Mouse (Mus musculus) midbrain, embryonic 13.5 days (tissue): ENCODE results near the gene Brinp3. TPM values are rescaled to one million over a fixed set of nuclear protein-coding genes. Genes with fewer than 3 reads are reported as not detected.

Source experiments
- ATAC-seq: fragments of 200-750 bp; cut with Nextera tagmentation; 2 replicates; pipeline ENCODE4 v1.8.0; 2017; ENCODE audit warnings: mild to moderate bottlenecking, moderate TSS enrichment, moderate library complexity
- H3K27ac ChIP-seq: fragments of 300-500 bp; sonication (generic); 2 replicates; pipeline ENCODE4 v1.5.1; 2015; ENCODE audit warnings: inconsistent platforms, mild to moderate bottlenecking, moderate library complexity
- H3K27me3 ChIP-seq: fragments of 300-500 bp; sonication (generic); 2 replicates; pipeline ENCODE4 v1.6.1; 2015; ENCODE audit warnings: mild to moderate bottlenecking, inconsistent platforms
- H3K36me3 ChIP-seq: fragments of 300-500 bp; sonication (generic); 2 replicates; pipeline ENCODE4 v1.6.1; 2015; ENCODE audit warnings: mild to moderate bottlenecking, inconsistent platforms
- H3K4me1 ChIP-seq: fragments of 300-500 bp; sonication (generic); replicated peaks from 2 replicates; pipeline ENCODE4 v1.6.1; 2015; ENCODE audit warnings: inconsistent platforms
- H3K4me2 ChIP-seq: fragments of 300-500 bp; sonication (generic); replicated peaks from 2 replicates; pipeline ENCODE4 v1.6.1; 2015; ENCODE audit warnings: moderate library complexity, mild to moderate bottlenecking, inconsistent platforms
- H3K4me3 ChIP-seq: fragments of 300-500 bp; sonication (generic); replicated peaks from 2 replicates; pipeline ENCODE4 v1.5.1; 2015; ENCODE audit warnings: mild to moderate bottlenecking, inconsistent platforms
- H3K9ac ChIP-seq: fragments of 300-500 bp; sonication (generic); replicated peaks from 2 replicates; pipeline ENCODE4 v1.6.1; 2015; ENCODE audit warnings: mild to moderate bottlenecking, inconsistent platforms
- H3K9me3 ChIP-seq: fragments of 300-500 bp; sonication (generic); 2 replicates; pipeline ENCODE4 v1.6.1; 2016; ENCODE audit warnings: mild to moderate bottlenecking, inconsistent platforms
- WGBS: fragments of 180-500 bp; shearing (Covaris S2); methylation state at CpG from one replicate; pipeline ENCODE4 v1.1.7; 2015; 5-methylcytosine and 5-hydroxymethylcytosine counted together
- polyA plus RNA-seq: library from polyadenylated mRNA; unstranded; fragments of >200 nt; fragmentation: Nextera tagmentation; extraction: Ambion mirVana; gene quantifications from 2 replicates; pipeline ENCODE4 v1.2.1, GENCODE M21; 2015

Brinp3 gene
- polyA plus RNA-seq, result 9.2 and 11.7 TPM in 2 replicates

DNA sequence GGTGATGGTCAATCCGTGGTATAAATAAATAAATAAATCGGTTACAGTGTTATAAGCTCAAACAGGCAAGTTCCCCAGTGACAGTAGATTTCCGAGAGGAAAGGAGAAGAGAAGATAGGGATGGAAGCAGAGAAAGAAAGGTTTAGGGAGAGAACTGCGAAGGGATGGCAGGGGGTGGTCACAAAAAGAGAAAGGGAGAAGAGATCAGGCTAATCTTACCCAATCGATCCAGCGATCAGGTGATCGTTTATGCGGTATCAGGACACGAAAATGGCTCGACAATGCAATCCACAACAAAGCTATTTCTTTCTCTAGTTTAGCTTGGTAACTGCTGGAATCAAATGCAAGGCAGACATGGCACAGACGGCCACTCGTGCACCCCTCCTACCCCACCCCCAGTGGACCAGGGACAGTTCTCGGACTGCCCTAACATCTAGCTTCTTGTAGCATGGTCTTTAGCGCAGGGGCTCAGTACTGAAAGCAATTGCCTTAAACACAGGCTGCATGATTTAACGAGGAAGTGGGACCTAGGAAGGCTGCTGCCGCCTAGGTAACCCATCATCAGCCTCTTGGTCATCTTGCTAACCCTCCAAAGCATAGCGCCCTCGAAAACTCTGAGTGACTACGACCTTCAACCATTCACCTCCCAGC lies at the start of gene Brinp3:
Brinp3 (plus strand) TSS at position 80 of the 651 bp plus-strand sequence.
- peak within 1 kb of the TSS; percentile 56 for H3K4me3 ChIP-seq
- H3K4me2 ChIP-seq, result peak within 1 kb of the TSS; percentile 75
- no peaks in the 10 kb centered on the region for H3K9me3 ChIP-seq
- under 1% methylated on average over 19 of the region's 19 CpGs for WGBS
- H3K27me3 ChIP-seq, result peaks cover 18% of the 10 kb centered on the region
- H3K9ac ChIP-seq, result peak within 1 kb of the TSS; percentile 72
- peaks cover 16% of the 10 kb centered on the region for H3K4me1 ChIP-seq
- H3K36me3 ChIP-seq, result no peaks in the 10 kb centered on the region
- peak; percentile 75 for ATAC-seq
- peak within 1 kb of the TSS; percentile 70 for H3K27ac ChIP-seq

DNA sequence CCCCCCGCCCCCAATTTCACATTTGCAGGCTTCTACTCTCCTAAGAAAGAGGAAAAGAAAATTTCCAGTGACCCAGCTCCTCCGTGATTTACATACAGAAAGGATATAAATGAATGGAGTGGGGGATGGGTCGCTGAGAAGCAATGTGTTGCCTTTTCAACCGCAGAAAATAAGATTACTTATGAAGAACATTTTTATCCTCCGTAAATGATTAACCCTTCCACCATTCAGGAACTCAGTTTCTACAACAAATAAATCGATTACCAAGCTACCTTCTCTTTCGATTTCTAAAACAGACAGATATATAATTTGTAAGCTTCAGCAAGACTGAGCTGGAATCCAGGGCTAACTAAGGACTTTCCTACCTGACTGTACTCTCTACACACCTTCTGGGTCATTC lies 339 bp upstream of the Brinp3 start:
- Histone ChIP-seq H3K4me2 (peak overlapping the region; percentile 75), H3K9ac (peak overlapping the region; percentile 72), H3K4me1 (peaks cover 16% of the 10 kb centered on the region), H3K4me3 (peak overlapping the region; percentile 56), H3K27ac (peak overlapping the region; percentile 70), H3K9me3 (no peaks in the 10 kb centered on the region), H3K27me3 (peaks cover 18% of the 10 kb centered on the region), H3K36me3 (no peaks in the 10 kb centered on the region)
- no peak for ATAC-seq
- 6% methylated on average over 7 of the region's 7 CpGs for WGBS

GRCm38 (mm10) chr1:146495386-146495785 lies 826 bp downstream of the Brinp3 start:
- Histone ChIP-seq H3K4me2 (peak overlapping the region; percentile 75), H3K27ac (peak overlapping the region; percentile 70; the same call in 1 of the 2 replicates), H3K36me3 (no peaks in the 10 kb centered on the region), H3K9me3 (no peaks in the 10 kb centered on the region), H3K9ac (peak overlapping the region; percentile 72), H3K4me3 (peak overlapping the region; percentile 56), H3K27me3 (peaks cover 18% of the 10 kb centered on the region), H3K4me1 (peaks cover 16% of the 10 kb centered on the region)
- 4% methylated on average over 3 of the region's 3 CpGs for WGBS
- no peak for ATAC-seq

GRCm38 (mm10) chr1:146497381-146498081 lies 3.0 kb downstream of the Brinp3 start:
- H3K27ac ChIP-seq, result peak overlapping the region; percentile 61; the same call in 1 of the 2 replicates
- peak overlapping the region; percentile 79 for H3K9ac ChIP-seq
- H3K27me3 ChIP-seq, result peaks cover 18% of the 10 kb centered on the region
- no peaks in the 10 kb centered on the region for H3K9me3 ChIP-seq
- 0% methylated on average over 28 of the region's 28 CpGs for WGBS
- peak; percentile 87 for ATAC-seq
- H3K4me1 ChIP-seq, result peaks cover 16% of the 10 kb centered on the region
- peak overlapping the region; percentile 61 for H3K4me3 ChIP-seq
- no peaks in the 10 kb centered on the region for H3K36me3 ChIP-seq
- peak overlapping the region; percentile 87 for H3K4me2 ChIP-seq

DNA sequence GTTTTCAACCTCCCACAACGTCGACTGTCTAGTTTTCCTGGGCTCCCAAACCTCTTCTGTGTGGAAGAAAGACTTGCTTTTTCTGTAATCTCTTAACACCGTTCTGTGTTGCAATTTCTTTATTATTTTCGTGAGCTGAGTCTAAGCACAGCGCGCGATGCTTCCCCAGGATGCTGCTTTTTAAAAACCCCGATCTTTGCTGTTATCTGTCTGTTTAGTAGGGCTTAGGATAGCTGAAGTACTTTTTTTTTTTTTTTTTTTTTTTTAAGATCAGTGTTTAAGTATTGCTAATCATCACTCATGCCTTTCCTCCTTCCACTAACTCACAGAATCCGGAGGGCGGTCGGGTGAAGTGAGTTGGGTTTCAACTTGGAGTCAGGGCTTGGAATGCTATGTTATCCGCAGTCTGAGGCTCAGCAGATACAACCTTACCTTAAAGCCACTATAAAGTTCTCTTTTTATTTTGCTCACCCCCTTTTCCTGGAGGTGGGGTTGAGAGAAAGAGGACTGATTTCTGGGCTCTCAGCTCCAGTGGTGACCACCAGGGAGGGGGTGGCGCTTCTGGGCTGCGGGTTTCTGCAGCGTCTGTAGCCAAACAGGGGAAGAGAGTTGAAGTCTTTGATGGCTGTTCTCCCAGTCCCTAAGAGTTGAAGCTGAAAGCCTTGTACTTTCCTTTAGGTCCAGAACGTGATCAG lies 3.7 kb downstream of the Brinp3 start:
- no peaks in the 10 kb centered on the region for H3K36me3 ChIP-seq
- under 1% methylated on average over 16 of the region's 16 CpGs for WGBS
- peak overlapping the region; percentile 79 for H3K9ac ChIP-seq
- no peaks in the 10 kb centered on the region for H3K9me3 ChIP-seq
- H3K27ac ChIP-seq, result 0 out of 2 replicates have a peak overlapping the region, but pooled peaks have one; percentile 61
- peak; percentile 28 for ATAC-seq
- peaks cover 18% of the 10 kb centered on the region for H3K27me3 ChIP-seq
- peak overlapping the region; percentile 87 for H3K4me2 ChIP-seq
- H3K4me1 ChIP-seq, result peaks cover 16% of the 10 kb centered on the region
- H3K4me3 ChIP-seq, result peak overlapping the region; percentile 61

DNA sequence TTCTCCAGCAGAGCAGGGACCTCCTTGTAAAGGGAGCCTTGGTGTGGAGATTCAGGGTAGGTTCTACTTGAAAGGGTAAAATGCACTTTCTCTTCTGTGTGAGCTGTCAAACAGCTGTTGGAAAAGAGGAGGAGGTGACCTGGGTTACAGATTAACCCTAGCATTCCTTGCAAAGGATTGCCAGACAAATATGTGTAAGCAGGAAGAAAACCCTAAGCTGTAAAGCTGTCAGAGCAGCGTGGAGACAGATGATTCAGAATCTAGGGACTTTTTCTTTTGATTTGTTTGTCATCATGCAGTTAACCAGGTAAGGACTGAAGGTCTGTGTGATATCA lies 4.2 kb downstream of the Brinp3 start:
- Histone ChIP-seq H3K27ac (no peak overlapping the region), H3K4me1 (peaks cover 16% of the 10 kb centered on the region), H3K36me3 (no peaks in the 10 kb centered on the region), H3K27me3 (peaks cover 18% of the 10 kb centered on the region), H3K4me2 (peak overlapping the region; percentile 87), H3K9ac (peak overlapping the region; percentile 79; the same call in 1 of the 2 replicates), H3K4me3 (peak overlapping the region; percentile 61), H3K9me3 (no peaks in the 10 kb centered on the region)
- WGBS, result 9% methylated on average over 1 of the region's 1 CpGs
- ATAC-seq, result no peak

DNA sequence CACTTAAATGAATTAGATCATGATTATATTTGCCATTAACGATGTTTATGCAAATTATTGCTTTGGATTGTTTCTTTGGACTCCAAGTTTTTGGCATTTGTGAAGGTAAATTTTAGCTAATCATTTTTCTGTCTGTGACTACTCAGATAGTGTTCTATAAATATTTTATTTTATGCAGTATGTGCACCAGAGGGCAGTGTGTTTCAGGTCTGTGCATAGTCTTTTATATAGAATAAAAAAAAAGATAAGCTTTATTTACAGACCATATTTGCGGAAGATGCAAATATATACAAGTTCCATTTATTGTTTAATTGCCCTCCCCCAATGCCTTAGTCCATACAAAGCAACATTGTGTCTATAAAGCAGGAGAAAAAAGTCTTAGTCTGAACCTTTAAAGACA lies 20.8 kb downstream of the Brinp3 start:
- no peak for ATAC-seq
- Histone ChIP-seq H3K4me3 (no peak overlapping the region), H3K36me3 (no peaks in the 10 kb centered on the region), H3K27ac (no peak overlapping the region), H3K9ac (no peak overlapping the region), H3K4me2 (no peak overlapping the region), H3K9me3 (no peaks in the 10 kb centered on the region), H3K4me1 (no peaks in the 10 kb centered on the region), H3K27me3 (no peaks in the 10 kb centered on the region)
- WGBS, result 77% methylated on average over 2 of the region's 2 CpGs

GRCm38 (mm10) chr1:146523727-146524573 lies 29.4 kb downstream of the Brinp3 start:
- H3K27me3 ChIP-seq, result no peaks in the 10 kb centered on the region
- no peak overlapping the region for H3K9ac ChIP-seq
- 0 out of 2 replicates have a peak, but pooled peaks have one; percentile 43 for ATAC-seq
- H3K4me1 ChIP-seq, result no peaks in the 10 kb centered on the region
- no peak overlapping the region for H3K4me3 ChIP-seq
- 54% methylated on average over 11 of the region's 11 CpGs for WGBS
- H3K27ac ChIP-seq, result no peak overlapping the region
- H3K4me2 ChIP-seq, result no peak overlapping the region
- no peaks in the 10 kb centered on the region for H3K9me3 ChIP-seq
- no peaks in the 10 kb centered on the region for H3K36me3 ChIP-seq

- ATAC-seq, result no peak
- Histone ChIP-seq H3K36me3 (no peaks in the 10 kb centered on the region), H3K4me3 (no peak overlapping the region), H3K9me3 (no peaks in the 10 kb centered on the region), H3K9ac (no peak overlapping the region), H3K27me3 (no peaks in the 10 kb centered on the region), H3K4me1 (no peaks in the 10 kb centered on the region), H3K27ac (no peak overlapping the region), H3K4me2 (no peak overlapping the region)
Measured at GRCm38 (mm10) chr1:146528572-146528971, 34.0 kb downstream of the Brinp3 start.

DNA sequence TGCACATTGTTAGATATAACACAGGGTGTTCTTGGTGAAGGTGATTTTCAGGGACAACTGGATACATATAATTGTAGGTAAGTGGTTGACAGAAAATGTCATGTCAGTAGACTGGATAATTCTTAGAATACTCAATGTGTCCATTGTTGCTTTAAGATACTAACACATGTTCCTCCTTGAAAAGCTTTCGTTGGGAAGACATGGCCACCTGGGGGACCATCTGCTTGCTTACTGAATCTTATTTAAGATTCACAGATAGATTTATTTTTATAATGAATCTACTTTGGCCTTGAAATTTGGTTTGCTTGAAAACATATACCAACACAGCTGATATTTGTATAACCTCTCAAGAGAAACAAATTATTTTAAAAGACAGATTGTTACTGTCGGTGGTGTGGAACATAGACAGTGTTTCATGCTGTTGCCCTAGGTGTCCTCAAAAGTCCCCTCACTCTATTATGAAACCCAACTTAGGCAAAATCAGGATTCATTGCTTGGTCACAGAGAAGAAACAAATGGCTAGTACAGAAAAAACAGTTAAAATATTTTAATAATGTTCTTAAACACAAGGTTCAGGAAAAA lies 52.4 kb downstream of the Brinp3 start:
- H3K27me3 ChIP-seq, result no peaks in the 10 kb centered on the region
- no peaks in the 10 kb centered on the region for H3K4me1 ChIP-seq
- no peak overlapping the region for H3K9ac ChIP-seq
- ATAC-seq, result no peak
- H3K27ac ChIP-seq, result no peak overlapping the region
- 81% methylated on average over 2 of the region's 2 CpGs for WGBS
- no peaks in the 10 kb centered on the region for H3K9me3 ChIP-seq
- no peak overlapping the region for H3K4me3 ChIP-seq
- no peaks in the 10 kb centered on the region for H3K36me3 ChIP-seq
- no peak overlapping the region for H3K4me2 ChIP-seq

DNA sequence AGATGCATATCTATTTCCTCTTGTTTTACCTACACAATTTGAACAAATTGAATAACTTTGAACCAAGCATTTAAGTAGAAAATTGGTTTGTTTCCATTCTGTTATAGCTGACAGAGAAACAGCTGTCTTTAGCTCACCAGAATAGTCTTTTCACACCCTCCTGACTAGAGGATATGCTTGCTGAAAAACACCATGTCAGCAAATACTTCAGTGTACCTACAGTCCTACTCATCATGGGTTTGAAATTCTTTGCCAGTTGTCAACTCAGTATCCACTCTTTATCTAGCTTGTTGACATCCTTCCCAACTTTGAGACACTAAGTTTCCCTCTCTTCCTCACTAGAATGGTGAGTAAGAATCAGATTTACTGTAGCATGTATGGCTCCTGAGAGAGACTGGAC lies 62.4 kb downstream of the Brinp3 start:
- H3K36me3 ChIP-seq, result no peaks in the 10 kb centered on the region
- H3K4me2 ChIP-seq, result no peak overlapping the region
- H3K4me3 ChIP-seq, result no peak overlapping the region
- H3K9me3 ChIP-seq, result no peaks in the 10 kb centered on the region
- no peak overlapping the region for H3K9ac ChIP-seq
- H3K27me3 ChIP-seq, result no peaks in the 10 kb centered on the region
- no peak for ATAC-seq
- H3K27ac ChIP-seq, result no peak overlapping the region
- no peaks in the 10 kb centered on the region for H3K4me1 ChIP-seq
